Mouse (Mus musculus) ES-E14 (cell line): ENCODE measurements around the gene Fbxl16. TPM values are rescaled to one million over a fixed set of nuclear protein-coding genes. Genes with fewer than 3 reads are reported as not detected.
A peak's percentile ranks its signal among the peaks of the same experiment; 100 is the strongest.

Experiments used
- DNase-seq: peaks from one replicate; pipeline ENCODE4 v3.0.0-alpha.2; 2013; ENCODE audit warnings: low read depth, low spot score
- H3K27ac ChIP-seq: 2 replicates; pipeline ENCODE4 v1.5.1; 2012; ENCODE audit warnings: low read depth, mild to moderate bottlenecking, low read length, moderate library complexity, mixed read lengths; ENCODE audit not compliant: poor library complexity, insufficient read depth, severe bottlenecking
- H3K36me3 ChIP-seq: 2 replicates; pipeline ENCODE4 v1.6.1; 2012; ENCODE audit warnings: mild to moderate bottlenecking, low read length, moderate library complexity, mixed read lengths; ENCODE audit not compliant: control insufficient read depth, poor library complexity, insufficient read depth, severe bottlenecking
- H3K4me1 ChIP-seq, 2 experiments: fragments of 150-350 bp in 1 of 2; sonication (generic) in 1 of 2; 2 replicates each; pipeline ENCODE4 v1.6.1; 2012; ENCODE audit warnings: low read length in 2 of 2, mild to moderate bottlenecking in 1 of 2, mixed read lengths in 1 of 2; ENCODE audit not compliant: control insufficient read depth in 2 of 2, insufficient read depth in 2 of 2, poor library complexity in 1 of 2
- H3K4me3 ChIP-seq, 2 experiments: fragments of 150-350 bp in 1 of 2; sonication (generic) in 1 of 2; 2 replicates each; pipeline ENCODE4 v1.5.1; 2012; ENCODE audit warnings: low read length in 2 of 2, low read depth in 1 of 2, mild to moderate bottlenecking in 1 of 2, mixed read lengths in 1 of 2; ENCODE audit not compliant: insufficient read depth in 1 of 2, poor library complexity in 1 of 2, severe bottlenecking in 1 of 2
- H3K9ac ChIP-seq: 2 replicates; pipeline ENCODE4 v1.6.1; 2012; ENCODE audit warnings: low read depth, mild to moderate bottlenecking, low read length, mixed read lengths; ENCODE audit not compliant: poor library complexity, insufficient read depth, severe bottlenecking
- H3K9me3 ChIP-seq: fragments of 150-350 bp; sonication (generic); 2 replicates; pipeline ENCODE4 v1.6.1; 2012; ENCODE audit warnings: low read depth, mild to moderate bottlenecking, low read length; ENCODE audit not compliant: control insufficient read depth, insufficient read depth
- CHD2 ChIP-seq: IDR thresholded peaks from 2 replicates; pipeline ENCODE4 v1.6.1; 2014; ENCODE audit warnings: mild to moderate bottlenecking, low read depth, low read length, inconsistent platforms
- HCFC1 ChIP-seq: IDR thresholded peaks from 2 replicates; pipeline ENCODE4 v1.6.1; 2012; ENCODE audit warnings: low read length, inconsistent platforms, borderline replicate concordance; ENCODE audit not compliant: insufficient read depth
- MAFK ChIP-seq: IDR thresholded peaks from 2 replicates; pipeline ENCODE4 v1.6.1; 2014; ENCODE audit warnings: mild to moderate bottlenecking, low read depth, low read length, inconsistent platforms; ENCODE audit not compliant: insufficient read depth
- ZC3H11A ChIP-seq: IDR thresholded peaks from 2 replicates; pipeline ENCODE4 v1.6.1; 2012; ENCODE audit warnings: low read depth, mild to moderate bottlenecking, inconsistent platforms, low read length, borderline replicate concordance
- ZNF384 ChIP-seq: IDR thresholded peaks from 2 replicates; pipeline ENCODE4 v1.6.1; 2012; ENCODE audit warnings: low read depth, low read length, inconsistent platforms
- in situ Hi-C, 2 experiments: fragments of 600-800 bp; cut with MboI; formaldehyde crosslinking; loops; one replicate each; pipeline ENCODE4 v1.15.1; 2025; ENCODE audit warnings: low sequenced_read_pairs in 2 of 2, inconsistent platforms in 1 of 2; ENCODE audit not compliant: unreplicated experiment in 2 of 2
- total RNA-seq: library from RNA; depleted of rRNA; stranded (reverse); fragments of 300-350 nt; gene quantifications from 2 replicates; pipeline ENCODE4 v1.2.3, GENCODE M21; 2012

The Fbxl16 gene
- total RNA-seq, 1 experiment, result 1.7 TPM

- in situ Hi-C loops, result no loop called here
These were observed 53.1 kb downstream of the Fbxl16 start for GRCm38 (mm10) chr17:25861704-25862612.

GRCm38 (mm10) chr17:25863681-25864080 lies 54.8 kb downstream of the Fbxl16 start:
- no peak overlapping the region for H3K27ac ChIP-seq
- TF ChIP-seq HCFC1 (no peak), CHD2 (no peak), ZC3H11A (no peak), ZNF384 (no peak), MAFK (no peak)
- no peaks in the 10 kb centered on the region for H3K9me3 ChIP-seq
- no peaks in the 10 kb centered on the region for H3K36me3 ChIP-seq
- H3K9ac ChIP-seq, result no peak overlapping the region
- in situ Hi-C loops, result no loop called here
- no peak overlapping the region for H3K4me3 ChIP-seq
- DNase-seq, result no peak
- H3K4me1 ChIP-seq, result peaks cover 0 to 7% of the 10 kb centered on the region in 2 experiments; a peak in 2 of 4 replicates

More at GRCm38 (mm10) chr17:25861704-25862612, 53.1 kb downstream of the Fbxl16 start:
- Histone ChIP-seq H3K4me1 (peaks cover 0 to 7% of the 10 kb centered on the region in 2 experiments; a peak in 1 of 4 replicates), H3K4me3 (peak overlapping the region; percentile 69 to 77), H3K36me3 (peaks cover under 1% of the 10 kb centered on the region; the same call in 1 of the 2 replicates), H3K9ac (peak overlapping the region; percentile 87), H3K9me3 (no peaks in the 10 kb centered on the region), H3K27ac (no peak overlapping the region)
- TF ChIP-seq ZNF384, result no peak
- no peak for TF ChIP-seq HCFC1
- TF ChIP-seq MAFK, result no peak
- TF ChIP-seq CHD2, result no peak
- TF ChIP-seq ZC3H11A, result no peak
- no peak for DNase-seq

GRCm38 (mm10) chr17:25864311-25864710 lies 55.4 kb downstream of the Fbxl16 start:
- in situ Hi-C loops, result no loop called here
- Histone ChIP-seq H3K36me3 (no peaks in the 10 kb centered on the region), H3K4me1 (peaks cover 4 to 9% of the 10 kb centered on the region in 2 experiments; a peak in 2 of 4 replicates), H3K27ac (no peak overlapping the region), H3K9me3 (no peaks in the 10 kb centered on the region), H3K4me3 (no peak overlapping the region), H3K9ac (no peak overlapping the region)
- no peak for DNase-seq
- no peak for TF ChIP-seq HCFC1
- TF ChIP-seq ZNF384, result no peak
- TF ChIP-seq ZC3H11A, result no peak
- TF ChIP-seq CHD2, result no peak
- no peak for TF ChIP-seq MAFK

GRCm38 (mm10) chr17:25865288-25865687 lies 56.4 kb downstream of the Fbxl16 start:
- no peak overlapping the region for H3K27ac ChIP-seq
- no peaks in the 10 kb centered on the region for H3K36me3 ChIP-seq
- no peaks in the 10 kb centered on the region for H3K9me3 ChIP-seq
- peaks cover 4 to 12% of the 10 kb centered on the region in 2 experiments; a peak in 2 of 4 replicates for H3K4me1 ChIP-seq
- DNase-seq, result no peak
- H3K4me3 ChIP-seq, result no peak overlapping the region; a peak in 1 of 4 replicates
- TF ChIP-seq MAFK (no peak), ZC3H11A (no peak)
- no peak overlapping the region for H3K9ac ChIP-seq
- in situ Hi-C loops, result no loop called here

GRCm38 (mm10) chr17:25866172-25866571 lies 57.3 kb downstream of the Fbxl16 start:
- H3K36me3 ChIP-seq, result no peaks in the 10 kb centered on the region
- no peak overlapping the region for H3K27ac ChIP-seq
- H3K9me3 ChIP-seq, result no peaks in the 10 kb centered on the region
- TF ChIP-seq MAFK, result no peak
- no peak for TF ChIP-seq HCFC1
- no peak for TF ChIP-seq ZC3H11A
- TF ChIP-seq ZNF384, result no peak
- TF ChIP-seq CHD2, result no peak
- in situ Hi-C loops, result no loop called here
- no peak overlapping the region for H3K4me3 ChIP-seq
- no peak for DNase-seq
- no peak overlapping the region for H3K9ac ChIP-seq
- peaks cover 4 to 10% of the 10 kb centered on the region in 2 experiments; a peak in 2 of 4 replicates for H3K4me1 ChIP-seq
